Mouse (Mus musculus) layer of hippocampus, postnatal 10 days (tissue): ENCODE results near the gene Gpr89. TPM values are rescaled to one million over a fixed set of nuclear protein-coding genes. Genes with fewer than 3 reads are reported as not detected.

Source experiments
- DNase-seq, 2 experiments: peaks; one replicate each; pipeline ENCODE4 v3.0.0; 2021; ENCODE audit warnings: low spot score in 2 of 2
- long read RNA-seq: library from polyadenylated mRNA; stranded (forward); transcript quantifications from one replicate; pipeline ENCODE4 v2.0.0, GENCODE M21; 2023
- total RNA-seq, 2 experiments: library from RNA; stranded (reverse); gene quantifications; 2 replicates each; pipeline ENCODE4 v1.2.3; 2021

Gene Gpr89
- total RNA-seq = 10 to 100 TPM; 33.8 to 45.6 TPM
- long read RNA-seq, full-length matches to known transcripts = 19 of 31 reads
- long read RNA-seq, partial matches to known transcripts = 2 of 31 reads
- long read RNA-seq, other reads (novel, unspliced or antisense) = 10 of 31 reads

DNA sequence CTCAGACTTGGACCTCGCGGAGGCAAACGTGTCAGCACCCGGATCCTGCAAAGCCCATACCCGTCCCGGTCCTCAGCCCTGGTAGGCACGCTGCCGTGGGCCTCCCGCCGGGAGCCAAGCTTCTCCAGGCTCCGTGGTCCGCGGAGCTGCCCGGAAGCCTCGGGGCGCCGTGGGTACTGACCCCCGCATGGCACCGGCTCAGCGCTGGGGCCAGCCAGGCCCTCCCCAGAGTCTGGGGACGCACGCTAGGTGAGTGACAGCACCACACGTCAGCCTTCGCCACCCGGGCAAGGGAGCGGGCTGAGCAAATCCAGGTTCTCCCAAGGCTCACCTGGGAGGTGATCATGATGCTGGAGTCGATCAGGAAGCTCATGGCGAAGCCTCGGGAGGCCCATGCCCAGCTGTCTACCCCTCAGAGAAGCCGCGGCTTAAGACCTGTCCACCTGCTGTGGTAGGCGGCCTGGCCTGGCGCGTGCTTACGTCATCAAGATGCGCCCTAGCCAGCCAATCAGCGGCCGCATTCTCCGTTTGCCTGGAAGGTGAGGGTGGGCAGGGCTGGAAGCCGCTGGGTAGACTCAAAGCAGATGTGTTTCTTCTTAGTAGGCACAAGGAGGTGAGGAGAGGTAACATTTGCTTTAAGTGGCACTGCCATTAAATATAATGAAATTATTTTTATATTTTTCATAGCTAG lies at the start of gene Gpr89:
Gene Gpr89 (minus strand): TSS at position 496 of the 691 bp plus-strand sequence.
- peak; percentile 96 for DNase-seq

DNA sequence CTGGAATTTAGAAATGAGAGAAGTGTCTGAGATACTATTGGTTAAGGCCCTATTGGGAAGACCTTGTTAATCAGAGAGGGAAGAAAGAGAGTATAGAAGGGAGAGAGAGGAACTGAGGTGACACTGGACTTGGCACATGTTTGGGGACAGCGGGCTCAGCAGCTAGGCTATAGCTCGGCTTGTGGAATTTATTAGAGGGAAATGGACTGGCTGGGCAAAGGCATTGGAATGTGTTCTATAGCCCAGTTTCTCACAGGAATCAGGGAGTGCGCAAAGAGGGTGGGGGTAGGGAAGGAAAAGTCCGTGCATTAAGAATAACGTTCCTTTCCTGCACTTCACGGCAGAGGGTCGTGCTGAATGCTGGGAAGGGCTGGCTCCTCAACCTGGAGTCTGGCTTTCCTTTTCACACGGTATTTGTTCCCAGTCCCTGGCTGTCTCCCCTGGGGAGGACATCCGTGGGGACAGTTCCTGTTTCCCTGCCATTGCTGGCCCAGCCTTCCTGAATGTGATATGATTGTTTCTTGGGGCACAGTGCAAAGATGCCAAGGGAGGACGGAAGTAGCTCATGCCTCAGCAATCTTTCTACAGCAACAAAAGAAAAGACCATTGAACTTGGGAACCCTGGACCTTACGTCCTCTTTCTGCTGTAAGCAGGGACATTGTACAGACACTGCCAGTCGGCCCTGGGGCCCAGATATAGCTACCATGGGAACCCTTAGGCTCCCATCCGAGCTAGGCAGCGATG lies 48.5 kb upstream of the Gpr89 start:
- DNase-seq = no peak

DNA sequence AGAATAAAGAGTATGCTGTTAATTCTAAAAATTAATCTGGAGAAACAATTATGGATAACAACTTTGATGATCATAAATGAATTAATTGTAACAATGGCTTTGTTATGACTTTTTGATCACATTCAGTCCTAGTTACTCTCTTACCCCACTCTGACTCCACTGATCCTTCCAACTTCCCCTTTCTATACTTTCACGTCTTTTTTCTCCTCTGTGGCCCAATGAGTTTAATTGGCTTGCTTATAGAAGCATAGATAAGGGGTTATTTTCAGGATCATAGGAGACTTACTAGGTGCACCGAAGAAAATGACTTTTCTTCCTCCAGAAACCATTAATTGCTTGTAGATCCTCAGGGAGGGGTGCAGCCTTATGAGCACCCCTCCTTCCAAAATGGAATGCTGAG lies 37.6 kb upstream of the Gpr89 start:
- no peak for DNase-seq

DNA sequence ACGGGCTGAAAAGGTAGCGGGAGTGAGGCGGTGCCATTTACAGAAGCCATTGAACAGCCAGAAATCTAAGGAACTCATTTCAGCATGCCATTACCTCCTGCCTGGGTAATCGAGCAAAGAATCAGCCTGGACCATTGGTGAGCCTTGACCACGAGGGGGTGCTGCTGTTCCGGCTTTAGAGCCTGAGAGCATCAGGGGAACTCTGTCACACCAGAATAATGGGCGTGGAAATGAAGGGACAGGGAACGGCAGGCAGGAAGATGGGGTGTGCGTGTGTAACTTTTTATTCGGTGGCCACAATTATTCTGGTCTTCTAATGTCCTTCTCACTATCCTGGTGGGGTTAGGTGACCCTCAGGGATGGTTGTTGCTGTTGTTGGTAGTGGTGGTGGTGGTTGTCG lies 33.6 kb upstream of the Gpr89 start:
- peak; percentile 95 to 96 for DNase-seq

DNA sequence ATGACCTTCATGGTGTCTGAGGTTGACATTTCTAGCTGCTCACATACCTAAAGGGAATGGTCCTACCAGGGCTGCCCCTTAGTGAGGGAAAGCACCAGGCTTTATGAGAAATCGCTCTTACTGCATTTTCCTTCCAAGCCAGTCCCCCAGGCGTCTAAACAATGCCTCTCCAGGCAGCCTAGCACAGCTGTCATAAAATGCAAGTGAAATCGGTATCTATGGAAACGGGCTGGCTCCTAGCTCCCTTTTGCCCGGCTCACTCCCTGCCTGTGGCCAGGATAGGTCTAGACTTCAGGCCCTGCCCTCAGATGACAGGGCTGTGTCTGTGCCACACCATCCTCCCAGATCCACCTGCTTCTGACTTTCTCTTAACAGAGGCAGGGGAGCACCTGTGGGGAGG lies 32.5 kb upstream of the Gpr89 start:
- peak; percentile 28 to 39 for DNase-seq

DNA sequence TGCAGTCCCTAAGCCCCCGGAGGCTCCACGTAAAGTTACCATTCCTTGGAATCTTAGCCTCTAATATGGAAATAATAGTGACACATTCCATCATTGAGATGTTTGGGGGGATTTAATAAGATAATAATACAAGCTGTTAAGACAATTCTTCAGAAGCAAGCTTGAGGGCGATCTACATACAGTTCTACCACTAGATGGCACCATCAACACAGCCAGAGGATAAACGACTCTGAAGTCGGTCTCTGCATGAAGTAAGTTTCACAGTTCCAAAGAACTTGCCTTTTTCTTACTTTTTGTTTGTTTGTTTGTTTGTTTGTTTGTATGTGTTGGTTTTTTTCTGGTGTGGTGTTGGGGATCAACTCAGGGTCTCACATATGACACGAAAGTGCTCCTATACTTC lies 31.1 kb upstream of the Gpr89 start:
- no peak for DNase-seq

DNA sequence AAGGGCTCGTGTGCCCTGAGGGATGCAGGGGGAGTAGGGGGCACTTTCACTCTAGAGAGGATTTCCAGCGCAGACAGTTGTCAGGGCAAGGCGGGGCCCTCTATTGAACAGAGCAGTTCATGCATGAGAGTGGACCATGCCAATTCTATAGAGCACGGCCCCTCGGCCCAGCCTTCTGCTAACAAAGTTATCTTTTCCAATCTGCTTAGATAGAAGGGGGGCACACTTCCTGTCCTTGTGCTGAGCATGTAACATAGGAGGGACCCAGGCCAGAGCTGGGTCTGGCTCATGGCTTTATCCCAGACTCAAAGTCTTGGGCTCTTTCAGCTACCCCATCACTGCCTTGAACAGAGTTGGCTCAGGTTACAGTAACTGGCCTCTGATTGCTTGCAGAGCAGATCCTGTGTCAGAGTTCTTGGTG lies 26.1 kb upstream of the Gpr89 start:
- DNase-seq = no peak

DNA sequence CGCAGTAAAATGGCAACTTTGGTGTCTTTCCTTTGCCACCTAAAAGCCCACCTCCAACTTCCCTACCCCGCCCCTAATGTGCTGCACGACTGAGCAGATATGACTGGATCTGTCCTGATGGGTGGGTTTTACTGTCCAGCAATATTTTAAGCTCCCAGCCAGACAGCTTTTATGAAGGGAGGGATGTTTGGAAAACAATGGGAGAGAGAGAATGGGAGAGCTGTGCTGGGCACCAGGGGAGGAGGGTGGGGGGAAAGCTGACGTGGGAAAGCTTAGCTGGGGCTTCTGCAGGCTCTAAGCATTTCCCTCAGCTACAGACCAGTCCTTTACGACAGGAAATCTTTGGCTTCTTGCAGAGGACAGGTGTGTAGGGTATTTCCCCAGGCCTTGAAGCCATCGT lies 20.8 kb upstream of the Gpr89 start, which contains the start of gene Gja8:
Gene Gja8 (minus strand): TSS at position 101 of the 400 bp plus-strand sequence.
- no peak for DNase-seq

DNA sequence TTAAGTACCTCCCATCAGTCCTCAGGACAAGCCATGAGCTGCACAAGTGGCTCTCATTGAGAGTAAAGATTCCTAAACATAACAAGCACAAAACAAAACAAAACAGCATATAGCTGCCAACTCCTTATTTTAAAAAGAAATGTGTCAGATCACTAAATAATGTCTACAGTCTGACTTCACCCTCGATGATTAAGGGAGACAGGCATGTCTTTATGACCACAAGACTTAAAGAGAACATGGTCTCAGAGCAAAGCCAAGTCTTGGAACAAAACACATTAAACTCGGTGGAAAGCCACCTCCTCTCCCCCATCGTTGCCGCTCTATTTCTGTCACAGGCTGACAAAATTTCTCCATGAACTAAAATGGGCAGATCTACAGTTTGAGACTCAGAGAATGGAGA lies 19.5 kb upstream of the Gpr89 start:
- no peak for DNase-seq

DNA sequence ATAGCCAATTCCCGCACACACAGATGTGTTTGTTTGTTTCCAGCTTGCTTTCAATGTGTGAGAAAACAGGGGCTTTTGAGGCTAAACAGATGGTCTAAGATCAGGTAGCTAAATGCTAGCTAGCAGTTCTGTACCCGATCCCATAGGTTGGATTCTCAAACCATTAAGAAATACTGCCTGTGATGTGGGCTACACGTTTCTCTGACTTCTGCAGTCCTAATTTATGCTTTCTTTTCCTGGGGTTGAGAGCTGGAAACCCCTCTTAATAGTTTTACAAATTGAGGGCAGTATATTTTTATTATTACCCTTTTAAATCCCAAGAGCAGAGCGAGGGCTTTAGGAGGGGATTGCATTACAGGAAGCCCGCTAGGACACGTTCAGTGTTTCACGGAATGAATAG lies 15.8 kb upstream of the Gpr89 start:
- DNase-seq = no peak

DNA sequence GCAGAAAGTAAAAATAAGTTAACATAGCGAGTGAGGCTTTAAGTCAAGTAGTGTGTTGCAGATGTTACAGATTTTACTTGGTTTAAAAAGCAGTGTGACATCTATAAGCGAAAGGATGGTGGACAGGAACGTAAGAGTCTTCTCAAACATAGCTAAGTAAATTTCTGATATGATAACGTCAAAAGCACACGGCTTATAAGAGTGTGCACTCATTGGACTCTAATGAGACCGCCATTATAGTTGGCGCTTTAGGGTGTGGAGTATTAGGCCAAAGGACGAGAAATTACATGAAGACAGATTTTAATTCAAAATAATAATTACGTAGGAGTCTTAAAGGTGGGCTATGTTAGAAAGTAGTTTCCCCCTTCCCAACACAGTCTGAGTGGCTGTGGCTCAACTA lies 446 bp upstream of the Gpr89 start:
- no peak for DNase-seq

DNA sequence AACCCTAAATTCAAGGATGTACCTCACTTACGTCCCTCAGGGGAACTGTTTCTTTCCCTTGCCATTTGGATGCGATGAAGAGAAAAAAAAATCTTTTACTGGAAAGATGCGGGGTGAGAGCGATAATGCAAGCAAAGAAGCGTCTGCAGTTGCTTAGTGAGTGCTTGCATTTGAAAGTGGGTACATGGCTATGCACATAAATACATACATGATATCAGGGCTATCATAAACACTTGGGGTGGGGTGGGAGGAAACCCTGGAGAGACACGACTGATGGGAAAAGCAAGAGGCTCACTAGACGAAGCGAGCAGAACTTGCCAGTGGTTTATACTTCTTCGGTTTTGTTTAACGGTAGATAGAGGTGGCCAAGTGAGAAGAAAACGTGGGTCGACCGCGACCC lies 753 bp downstream of the Gpr89 start, which contains the start of gene Gja5:
Gene Gja5 (plus strand): TSS at position 301 of the 400 bp plus-strand sequence.
- no peak for DNase-seq

DNA sequence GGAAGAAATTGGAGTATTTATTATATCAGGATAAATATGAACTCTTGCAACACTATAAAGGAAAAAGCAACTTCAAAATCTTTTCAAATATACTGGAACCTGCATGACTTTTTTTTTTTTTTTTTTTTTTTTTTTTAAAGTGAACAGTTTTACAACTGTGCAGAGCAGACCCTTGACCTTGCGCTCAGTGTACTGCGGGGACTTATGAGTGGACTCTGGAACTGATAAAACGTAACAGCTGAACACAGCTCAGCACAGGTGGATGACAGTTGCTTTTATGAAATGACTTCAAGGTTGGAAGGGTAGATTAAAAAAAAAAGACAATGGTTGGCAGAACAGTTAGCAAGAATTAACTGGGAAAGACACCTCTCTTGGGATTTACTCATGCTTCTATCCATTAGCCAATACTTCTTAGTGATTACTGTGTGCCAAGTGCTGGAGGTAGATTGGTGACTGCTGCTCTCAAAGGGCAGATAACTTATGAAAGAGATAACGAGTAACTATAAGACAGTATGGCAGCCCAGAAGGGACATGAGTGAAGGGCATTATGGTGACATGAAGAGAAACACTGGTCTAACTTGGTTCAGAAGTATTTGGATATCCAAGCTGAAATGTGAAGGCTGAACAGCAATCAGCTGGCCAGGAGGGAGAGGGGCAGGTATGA lies 2.7 kb downstream of the Gpr89 start:
- DNase-seq = no peak

DNA sequence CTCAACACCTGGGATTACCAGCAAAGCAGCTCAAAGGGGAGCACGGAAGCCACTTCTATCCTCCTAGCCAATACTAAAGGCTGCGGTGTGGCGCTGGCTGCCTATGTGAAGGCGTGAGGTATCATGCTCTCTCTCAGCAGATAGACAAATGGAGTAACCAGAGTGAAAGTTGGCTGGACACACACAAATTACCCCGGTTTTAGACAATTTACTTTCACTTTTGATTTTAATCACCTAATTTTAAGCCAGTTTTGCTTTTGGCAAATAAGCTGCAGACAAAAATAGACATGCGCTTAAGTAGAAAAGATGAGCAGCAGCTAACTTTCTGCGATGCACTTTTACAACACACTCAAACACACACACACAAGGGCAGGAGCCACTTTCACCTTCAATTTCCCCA lies 21.5 kb downstream of the Gpr89 start:
- no peak for DNase-seq

DNA sequence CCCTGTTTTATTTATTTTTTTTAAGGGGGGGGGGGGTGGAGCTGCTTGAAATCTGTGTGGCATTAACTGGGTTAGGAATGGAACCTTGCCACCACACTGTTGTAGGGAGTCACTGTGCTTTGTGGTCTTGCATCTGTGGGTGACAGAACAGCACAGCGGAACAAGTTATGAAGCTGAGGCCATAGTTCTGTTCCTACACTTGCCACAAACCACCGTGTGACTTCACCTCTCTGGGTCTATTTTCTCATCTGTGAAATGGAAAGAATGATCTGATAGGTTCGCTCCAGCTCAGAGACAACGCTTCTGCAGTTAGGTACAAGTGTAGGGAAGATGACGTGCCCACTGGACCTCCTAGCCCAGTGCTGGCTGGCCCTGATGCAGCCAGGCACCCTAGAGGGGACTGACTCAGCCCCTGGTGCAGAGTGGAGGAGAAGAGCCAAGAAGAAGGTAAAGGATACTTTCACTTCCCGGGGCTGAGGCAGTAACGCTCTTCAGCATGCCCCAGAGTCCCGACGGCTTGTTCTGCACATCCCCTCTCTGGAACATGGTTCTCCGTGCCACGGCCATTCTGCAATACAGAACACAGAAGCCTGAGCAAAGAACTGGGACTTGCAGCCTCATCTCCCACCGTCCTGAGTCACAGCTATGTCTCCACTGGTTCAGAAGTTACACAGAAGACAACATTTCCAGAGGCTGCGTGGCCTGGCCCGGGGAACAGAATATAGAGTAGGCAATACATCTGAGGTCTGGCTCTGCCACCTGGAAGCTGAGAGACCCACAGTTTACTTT lies 22.9 kb downstream of the Gpr89 start:
- no peak for DNase-seq

DNA sequence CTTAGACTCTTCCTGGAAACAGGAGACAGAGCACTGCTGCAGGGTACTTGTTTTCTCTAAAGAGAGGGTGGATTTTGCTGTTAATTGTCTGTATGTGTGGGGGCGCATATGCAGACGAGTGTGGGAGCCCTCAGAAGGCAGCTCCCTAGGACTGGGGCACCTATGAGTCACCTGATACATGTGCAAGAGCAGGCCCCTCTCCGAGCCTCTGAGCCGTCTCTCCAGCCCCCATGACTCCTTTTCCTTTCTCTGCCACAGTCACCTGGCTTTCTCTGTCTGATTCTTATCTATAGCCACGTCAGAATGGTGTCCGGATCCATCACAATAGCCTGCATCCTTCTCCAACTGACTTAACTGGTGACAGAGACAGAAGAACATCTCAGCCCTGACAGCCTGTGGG lies 23.6 kb downstream of the Gpr89 start:
- DNase-seq = no peak

DNA sequence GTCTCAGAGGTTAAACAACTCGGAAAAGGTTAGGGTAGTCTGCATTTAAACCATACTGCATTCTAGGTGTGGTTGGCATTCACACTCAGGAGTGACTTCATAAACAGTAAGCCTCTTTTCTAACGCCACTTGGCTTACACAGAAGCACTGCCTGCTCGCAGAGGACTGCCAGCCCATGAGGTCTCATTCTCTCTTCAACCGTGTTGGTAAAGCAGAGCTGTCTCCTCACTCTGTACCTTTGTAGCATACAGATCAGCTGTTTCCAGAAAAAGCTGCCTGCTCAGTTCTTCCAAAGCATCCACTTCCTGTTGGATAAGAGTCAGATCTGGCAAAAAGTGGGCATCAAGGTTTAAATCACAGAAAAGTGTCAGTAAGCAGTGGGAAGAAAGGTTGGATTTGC lies 24.8 kb downstream of the Gpr89 start:
- no peak for DNase-seq

DNA sequence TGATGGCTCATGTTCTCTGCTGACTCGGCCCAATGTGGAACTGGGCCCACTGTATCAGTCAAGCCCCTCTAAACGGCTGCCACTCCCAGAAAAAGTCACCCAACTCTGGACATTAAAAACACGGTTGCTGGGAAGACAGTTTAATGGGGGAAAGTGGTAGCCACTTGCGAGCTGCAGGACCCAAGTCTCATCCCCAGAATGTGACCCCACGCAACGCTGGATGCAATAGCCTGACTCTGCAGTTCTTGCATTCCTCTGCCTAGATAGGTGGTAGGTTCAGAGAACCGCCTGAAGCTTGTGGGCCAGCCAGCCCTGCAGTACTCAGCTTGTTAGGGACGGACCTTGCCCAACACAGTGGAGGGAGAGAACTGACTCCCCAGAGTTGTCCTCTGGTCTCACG lies 25.6 kb downstream of the Gpr89 start:
- no peak for DNase-seq

DNA sequence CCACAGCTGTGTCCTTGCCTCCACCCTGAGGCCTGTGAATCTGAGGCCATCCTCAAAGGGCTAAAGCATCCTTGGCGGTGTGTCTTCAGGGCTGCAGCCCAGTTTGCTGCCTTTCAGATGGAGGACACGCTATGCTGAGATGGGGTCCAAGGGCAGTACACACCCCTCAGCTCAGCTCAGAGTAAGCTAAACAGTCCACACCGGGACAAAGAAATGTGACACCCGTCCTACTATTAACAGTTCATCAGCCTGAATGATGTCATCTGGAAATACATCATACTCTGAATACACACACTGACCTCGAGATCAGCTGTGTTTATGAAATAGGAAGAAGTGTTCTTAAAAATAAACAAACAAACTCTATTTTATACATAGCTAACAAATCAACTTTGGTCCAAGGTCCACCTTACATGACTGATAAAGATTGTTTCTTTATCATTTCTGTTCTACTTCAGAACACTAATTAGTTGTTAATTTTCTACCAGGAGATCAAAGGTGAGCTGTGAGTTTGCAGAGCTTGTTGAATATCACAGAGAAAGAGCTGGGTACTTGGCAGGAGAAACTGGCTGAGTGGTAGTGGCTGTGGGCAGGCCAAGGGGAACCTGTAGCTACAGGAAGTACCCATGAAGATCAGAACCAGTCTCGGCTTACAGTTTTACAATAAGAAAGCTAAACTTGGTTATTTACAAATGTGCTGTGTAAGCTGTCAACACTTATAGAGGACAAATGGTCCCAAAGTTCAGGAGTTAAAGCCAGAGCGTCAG lies 30.2 kb downstream of the Gpr89 start:
- no peak for DNase-seq

DNA sequence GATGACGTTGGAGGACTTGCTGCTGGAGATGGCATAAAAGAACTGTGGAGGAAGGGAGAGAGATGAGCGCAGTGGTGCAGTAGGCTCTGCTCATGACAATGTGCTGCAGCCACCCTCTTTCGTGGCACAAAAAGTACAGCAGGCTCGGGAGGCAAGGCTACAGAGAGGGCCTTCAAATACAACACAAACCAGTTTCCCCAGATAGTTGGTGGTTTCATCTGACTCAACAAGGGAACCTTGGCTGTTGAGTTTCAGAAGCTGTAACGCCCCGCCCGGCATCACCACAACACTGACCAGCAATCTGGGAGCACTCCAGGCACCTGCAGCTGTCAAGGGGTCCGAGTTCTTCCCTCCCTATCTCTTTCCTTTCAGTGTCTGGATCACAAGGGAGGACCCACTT lies 32.6 kb downstream of the Gpr89 start:
- DNase-seq = peak in 1 of 2 experiments; percentile 1
